Comparison of ENCODE assay signal across 11 mouse cellular contexts in genomic region chr6:101366809-101367602, GRCm38 (mm10). TPM values are rescaled to one million over a fixed set of nuclear protein-coding genes. Genes with fewer than 3 reads are reported as not detected.
DNase-seq lines count a peak whose midpoint lies in the region; ATAC-seq lines count a peak whose summit lies in the region.
"Had no signal": no experiment of that assay in that cellular context is flagged by ENCODE, and none has a peak within 500 bp of the region (broad histone marks: within the 10 kb centered on the region; RNA-seq: fewer than 3 reads in every experiment).

No protein-coding gene starts in this region.

- H3K36me3 ChIP-seq in heart, embryonic 11.5 days (ENCODE audit: control insufficient read depth, insufficient read depth, low read length) = no peaks in the 10 kb centered on the region
- no peaks in the 10 kb centered on the region for H3K36me3 ChIP-seq in kidney, embryonic 16.5 days (ENCODE audit: insufficient read depth, low read length)

- WGBS in heart, embryonic 11.5 days (ENCODE audit: insufficient replicate concordance) = 29% methylated on average over 9 of the region's 9 CpGs
- 60% methylated on average over 9 of the region's 9 CpGs for WGBS in kidney, embryonic 16.5 days

- ATAC-seq in frontal cortex, adult (ENCODE audit: low TSS enrichment) = peak; percentile 45; the same call in 1 of the 2 replicates
- peak; percentile 56 for ATAC-seq in heart, embryonic 11.5 days (replicated peaks; ENCODE audit: insufficient number of reproducible peaks, low FRiP score, low TSS enrichment)
- 0 out of 2 replicates have a peak, but pooled peaks have one; percentile 54 for ATAC-seq in kidney, embryonic 16.5 days (ENCODE audit: low FRiP score, low TSS enrichment)
- ATAC-seq: CD4-positive, CD25-positive, alpha-beta regulatory T cell, adult 4 months; inflammation-experienced regulatory T-cells, adult 6 months had no signal

- H3K4me3 ChIP-seq in heart, embryonic 11.5 days (ENCODE audit: low read depth, low read length) = no peak overlapping the region
- H3K4me3 ChIP-seq in kidney, embryonic 16.5 days (ENCODE audit: low read length) = no peak overlapping the region
- H3K4me3 ChIP-seq: megakaryocyte, embryonic 14.5 days had no signal

- H3K4me1 ChIP-seq in heart, embryonic 11.5 days (ENCODE audit: control insufficient read depth, insufficient read depth, low read length) = peaks cover 52% of the 10 kb centered on the region
- peaks cover 9% of the 10 kb centered on the region; the same call in 1 of the 2 replicates for H3K4me1 ChIP-seq in kidney, embryonic 16.5 days (ENCODE audit: insufficient read depth, low read length)
- H3K4me1 ChIP-seq: megakaryocyte, embryonic 14.5 days had no signal

- H3K27ac ChIP-seq in heart, embryonic 11.5 days (ENCODE audit: low read depth, low read length) = peak overlapping the region; percentile 80
- H3K27ac ChIP-seq in kidney, embryonic 16.5 days (ENCODE audit: low read length) = peak overlapping the region; percentile 17; the same call in 1 of the 2 replicates

- no peak overlapping the region for H3K9ac ChIP-seq in heart, embryonic 11.5 days (ENCODE audit: low read depth, low read length)
- H3K9ac ChIP-seq in kidney, embryonic 16.5 days (replicated peaks; ENCODE audit: low read length) = no peak overlapping the region

- no peaks in the 10 kb centered on the region for H3K27me3 ChIP-seq in heart, embryonic 11.5 days (ENCODE audit: control insufficient read depth, insufficient read depth, low read length)
- H3K27me3 ChIP-seq in kidney, embryonic 16.5 days (ENCODE audit: insufficient read depth, low read length) = no peaks in the 10 kb centered on the region
- H3K27me3 ChIP-seq: megakaryocyte, embryonic 14.5 days had no signal

- H3K4me2 ChIP-seq in heart, embryonic 11.5 days = peak overlapping the region; percentile 33
- no peak overlapping the region for H3K4me2 ChIP-seq in kidney, embryonic 16.5 days (replicated peaks; ENCODE audit: low read depth, low read length)

- no peaks in the 10 kb centered on the region for H3K9me3 ChIP-seq in heart, embryonic 11.5 days (replicated peaks; ENCODE audit: control insufficient read depth, low read length)
- H3K9me3 ChIP-seq in kidney, embryonic 16.5 days (ENCODE audit: low read length) = no peaks in the 10 kb centered on the region

- no peak for DNase-seq in frontal cortex, postnatal 10 days (ENCODE audit: low spot score in 2 of 2)
- DNase-seq in Muller cell, postnatal 12 days (ENCODE audit: inconsistent ontology term) = peak; percentile 51
- DNase-seq in spleen, postnatal 36 days (ENCODE audit: low spot score in 2 of 2) = no peak
- no peak for DNase-seq in testis, postnatal 10 days (ENCODE audit: low spot score)
- DNase-seq in spleen, postnatal 14 days (ENCODE audit: low spot score in 2 of 2) = no peak

RNA-seq across cellular contexts. Expression of gene Pdzrn3, which starts 10.7 kb away (rescaled TPM):
- 9.5 and 10.5 TPM in 2 replicates for polyA plus RNA-seq in heart, embryonic 11.5 days (2014; fragmentation: Nextera tagmentation; extraction: Ambion mirVana)
- 8.6 and 8.7 TPM in 2 replicates for polyA plus RNA-seq in kidney, embryonic 16.5 days (2015; fragmentation: Nextera tagmentation; extraction: Ambion mirVana)
- polyA plus RNA-seq: CD4-positive, CD25-positive, alpha-beta regulatory T cell, adult 4 months; inflammation-experienced regulatory T-cells, adult 6 months had no signal
